Mouse (Mus musculus): Measurements from ENCODE around the gene Rspo3.
A peak's percentile ranks its signal among the peaks of the same experiment; 100 is the strongest.

The Rspo3 gene

GRCm38 (mm10) chr10:29441297-29441696, 94.4 kb downstream of the Rspo3 start:
- no peak for DNase-seq (ENCODE audit: low spot score)

- no peak for DNase-seq (ENCODE audit: low spot score)
These were observed 102.7 kb downstream of the Rspo3 start for GRCm38 (mm10) chr10:29432935-29433453.

- DNase-seq (ENCODE audit: low spot score), result no peak
These were observed 109.0 kb downstream of the Rspo3 start for GRCm38 (mm10) chr10:29426660-29427059.

- no peak for DNase-seq (ENCODE audit: low spot score)
These were observed 111.1 kb downstream of the Rspo3 start for GRCm38 (mm10) chr10:29424571-29424970.

- no peak for DNase-seq (ENCODE audit: low spot score)
These were observed 121.3 kb downstream of the Rspo3 start for GRCm38 (mm10) chr10:29414361-29414760.

DNA sequence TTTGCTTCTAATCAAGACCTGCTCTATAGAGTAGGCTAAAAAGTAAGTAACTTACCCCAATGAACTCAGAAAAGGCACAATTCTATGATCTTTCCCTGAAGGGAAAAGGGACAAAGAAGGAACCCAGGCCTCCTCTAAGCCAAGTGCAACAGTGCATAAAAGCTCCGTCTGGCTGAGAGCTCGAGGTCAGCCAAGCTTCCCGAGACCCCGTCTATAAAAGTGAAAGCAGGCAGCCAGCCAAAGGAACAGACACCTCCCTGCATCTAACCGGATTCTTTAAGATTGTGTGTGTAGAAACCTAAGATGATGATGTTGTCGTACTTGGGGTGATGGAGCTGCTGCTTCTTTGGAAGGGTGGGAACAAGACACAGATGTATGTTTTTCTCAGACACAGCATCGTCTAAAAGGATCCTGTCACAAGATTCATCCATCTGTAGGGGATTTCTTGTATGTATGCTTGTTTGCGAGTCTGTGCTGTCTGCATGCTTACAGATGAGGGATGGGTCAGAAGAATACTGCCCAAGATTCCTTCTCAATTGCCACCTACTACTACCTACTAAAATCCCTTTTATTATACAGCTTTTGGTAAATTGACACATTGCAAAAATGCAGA, 132.9 kb downstream of the Rspo3 start:
- peak; percentile 3 for DNase-seq (ENCODE audit: low spot score)

Measured in embryo, embryonic 10.5 days (tissue).